Mouse (Mus musculus) frontal cortex, adult 2 months (tissue): ENCODE measurements around the gene Lyzl6. TPM values are rescaled to one million over a fixed set of nuclear protein-coding genes. Genes with fewer than 3 reads are reported as not detected.

Experiments
- DNase-seq, 2 experiments: peaks; one replicate each; pipeline ENCODE4 v3.0.0; 2022; ENCODE audit warnings: low spot score in 1 of 2; ENCODE audit errors: extremely low spot score in 1 of 2
- polyA plus RNA-seq: library from polyadenylated mRNA; depleted of rRNA; stranded (reverse); fragments of >200 nt; gene quantifications from 2 replicates; pipeline ENCODE4 v1.2.3, GENCODE M21; 2012; rRNA removed

Lyzl6 gene
- 0.15 TPM in 1 of 2 replicates, not detected in the other for polyA plus RNA-seq

DNA sequence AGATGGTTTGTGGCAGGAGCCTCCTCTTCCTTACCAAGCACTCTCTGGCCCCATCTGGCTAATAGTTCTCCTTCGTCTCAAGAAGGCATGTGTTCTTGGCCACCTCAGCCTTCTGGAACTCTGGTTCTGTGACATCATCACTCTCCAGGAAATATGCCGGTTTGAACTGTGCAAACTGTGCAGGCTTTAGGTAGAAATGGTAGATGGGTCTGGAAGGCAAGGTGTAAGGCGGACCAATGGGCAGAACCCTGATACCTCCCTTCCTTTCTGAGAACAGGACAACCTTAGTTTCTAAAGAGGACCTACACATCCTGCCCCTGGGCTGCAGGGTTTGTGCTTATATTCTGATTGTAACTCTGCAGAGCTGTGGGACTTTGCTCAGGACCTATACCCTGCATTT lies at the start of gene Lyzl6:
Gene Lyzl6 (minus strand): TSS at position 101 of the 400 bp plus-strand sequence.
- no peak for DNase-seq

DNA sequence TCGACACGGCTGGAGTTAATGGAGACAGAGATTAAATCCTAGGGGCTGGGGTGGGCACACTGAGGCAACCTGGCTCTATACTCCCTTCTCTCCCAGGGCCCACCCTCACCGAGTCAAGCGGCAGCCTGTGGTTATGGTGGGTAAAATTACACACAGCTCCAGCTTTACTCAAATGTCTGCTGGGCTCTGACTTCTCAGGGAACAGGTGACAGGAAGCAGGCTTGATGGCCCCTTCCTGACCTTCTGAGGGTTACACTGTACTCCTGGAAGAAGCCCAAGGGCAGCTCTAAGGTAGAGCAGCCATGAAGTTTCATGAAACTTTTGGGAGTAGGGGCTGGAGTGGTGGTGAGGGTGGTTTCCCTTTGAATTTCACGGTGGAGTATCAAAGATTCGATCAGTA lies 48.0 kb upstream of the Lyzl6 start:
- DNase-seq = no peak

DNA sequence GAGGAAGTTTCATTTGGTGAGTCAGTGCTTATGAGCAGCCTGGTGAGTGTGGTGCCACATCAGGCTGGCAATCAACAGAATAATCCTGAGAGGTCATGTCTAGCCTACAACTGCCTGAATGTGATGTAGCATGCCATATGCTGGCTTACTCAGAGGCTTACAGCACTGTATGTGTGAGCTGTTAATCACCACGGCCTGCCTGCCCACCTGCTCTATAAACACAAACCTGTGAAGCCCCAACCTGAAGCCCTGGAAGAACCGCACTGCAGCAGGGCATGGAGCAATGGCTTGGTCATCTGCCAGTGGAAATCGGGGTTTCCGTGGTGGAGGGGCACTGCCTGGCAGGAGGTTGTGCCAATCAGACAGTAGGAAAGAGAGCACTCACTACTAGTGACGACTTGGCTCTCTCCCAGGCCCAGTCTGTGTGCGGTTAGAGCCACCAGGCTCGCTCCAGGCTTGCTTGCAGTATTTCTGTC lies 46.6 kb upstream of the Lyzl6 start:
- DNase-seq = peak in 1 of 2 experiments; percentile 66

DNA sequence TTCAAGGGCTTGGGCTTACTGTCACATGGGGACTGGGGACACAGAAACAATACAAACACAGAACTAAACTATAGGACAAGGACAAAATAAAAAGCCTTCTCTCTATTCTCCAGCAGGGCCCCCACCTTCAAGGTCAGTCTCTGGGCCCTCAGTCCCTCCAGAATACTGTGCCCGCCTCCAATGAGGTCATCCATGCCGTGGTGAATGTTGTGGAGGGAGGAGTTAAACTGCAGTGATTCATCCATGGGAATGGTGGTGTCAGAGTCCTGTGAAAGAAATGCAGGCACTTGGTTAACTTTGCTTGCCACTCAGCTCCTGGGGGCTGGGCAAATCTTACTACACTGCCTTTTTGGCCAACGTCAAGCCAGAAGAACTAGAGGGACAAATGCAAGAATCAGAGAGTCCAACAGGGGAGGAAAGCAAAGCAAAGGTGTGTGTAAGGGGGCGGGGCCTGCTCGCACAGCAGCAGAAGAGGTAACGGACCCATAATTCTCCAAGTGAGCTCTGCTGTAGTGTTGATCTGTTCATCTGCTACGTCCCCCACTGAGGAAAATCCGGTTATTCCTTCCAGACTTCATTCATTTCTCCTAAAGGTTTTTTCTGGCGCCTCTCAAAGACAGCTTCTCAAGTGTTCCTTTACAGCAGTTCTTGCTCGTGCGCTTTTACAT lies 45.1 kb upstream of the Lyzl6 start:
- no peak for DNase-seq

DNA sequence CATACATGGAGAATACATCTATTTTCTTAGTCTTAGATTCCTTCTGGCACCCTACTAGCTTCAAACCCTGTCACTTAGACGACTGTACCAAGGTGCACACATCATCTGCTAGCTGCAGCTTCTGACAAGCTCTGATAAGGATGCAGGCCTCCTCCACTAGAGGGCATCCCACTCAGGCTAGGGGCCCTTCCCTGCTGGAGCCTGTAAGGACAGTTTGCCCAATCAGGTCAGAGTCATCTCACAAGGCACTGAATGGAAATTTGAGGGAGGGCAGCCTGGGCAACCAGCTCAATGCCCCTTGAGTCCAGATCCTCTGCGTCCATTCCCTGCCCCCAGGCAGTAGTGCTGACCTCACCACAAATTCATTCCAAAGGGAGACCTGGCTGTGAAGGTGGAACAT lies 38.4 kb upstream of the Lyzl6 start:
- DNase-seq = peak in 1 of 2 experiments; percentile 72

DNA sequence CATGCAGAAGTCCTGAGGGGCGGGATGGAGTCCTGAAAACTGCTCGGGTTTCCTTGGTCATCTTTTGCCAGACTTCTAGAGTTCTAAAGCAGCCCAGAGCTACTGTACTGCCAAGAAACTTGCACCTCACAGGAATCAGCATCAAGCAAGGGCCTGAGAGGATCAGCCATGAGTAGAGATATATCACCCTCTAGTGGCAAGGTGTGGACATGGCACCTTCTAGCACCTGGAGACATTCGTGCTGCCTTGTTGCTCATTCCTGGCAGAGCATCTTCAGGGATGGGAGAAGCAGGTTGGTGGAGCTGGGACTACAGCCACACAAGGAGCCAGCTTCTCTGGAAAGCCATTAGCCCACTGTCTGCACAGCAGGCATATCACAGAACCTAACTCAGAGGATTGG lies 36.9 kb upstream of the Lyzl6 start:
- DNase-seq = peak; percentile 67 to 95

DNA sequence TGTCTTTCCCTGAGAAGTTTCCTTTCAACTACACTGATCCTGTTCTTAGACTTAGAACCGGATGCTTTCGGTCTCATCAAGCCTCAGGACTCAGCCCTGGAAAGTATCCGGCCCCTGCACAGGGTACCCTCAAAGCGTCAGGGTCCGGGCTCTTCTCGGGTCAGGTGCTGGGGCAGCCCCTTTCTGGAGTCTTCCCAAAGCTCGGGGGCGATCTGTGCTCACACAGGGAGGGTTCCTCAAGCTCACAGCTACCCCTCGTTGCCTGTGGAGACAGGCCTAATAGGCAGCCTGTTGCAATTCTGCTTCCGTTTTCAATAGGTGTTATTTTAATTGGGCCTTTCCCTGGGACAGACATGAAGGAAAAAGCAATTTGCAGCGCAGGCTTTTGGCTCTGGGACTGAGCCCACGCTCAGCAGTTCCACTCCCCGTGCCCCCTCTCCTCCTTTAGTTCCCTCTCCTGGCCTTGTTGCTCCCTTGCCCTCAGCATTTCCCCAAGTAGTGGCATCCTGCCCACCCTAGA lies 28.3 kb upstream of the Lyzl6 start:
- DNase-seq = no peak

DNA sequence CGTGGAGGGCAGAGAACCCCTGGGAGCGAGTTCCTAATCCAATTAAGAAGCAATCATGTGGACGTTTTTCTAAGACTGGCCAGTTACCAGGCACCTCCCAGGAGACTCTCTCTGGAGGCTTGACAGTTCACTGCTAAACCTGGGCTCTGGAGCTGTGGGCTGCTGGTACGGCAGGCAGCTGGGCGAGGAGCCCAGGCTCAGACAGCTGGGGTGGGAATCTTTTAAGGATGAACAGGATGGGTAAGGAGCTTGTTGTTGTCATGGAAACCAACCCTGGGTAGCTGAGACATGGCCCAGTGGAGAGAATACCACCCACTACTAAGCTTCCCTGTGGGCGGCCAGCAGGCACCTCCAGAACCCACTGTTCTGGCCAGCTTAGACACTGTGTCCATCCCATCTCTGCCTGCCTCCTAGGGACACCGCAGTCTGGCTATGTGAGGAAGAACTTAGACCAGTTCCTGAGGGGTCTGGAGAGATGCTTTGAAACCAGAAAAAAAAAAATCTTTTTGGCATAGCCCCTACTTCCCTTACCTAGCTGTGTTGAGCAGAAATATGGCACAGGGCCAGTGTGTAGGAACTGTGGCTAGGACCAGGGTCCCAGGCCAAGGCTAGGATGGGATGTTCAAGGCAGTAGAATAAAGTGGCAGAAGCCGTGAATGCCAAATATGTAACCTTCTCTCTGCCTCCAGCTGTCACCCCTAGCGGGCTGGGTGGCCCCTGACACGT lies 27.7 kb upstream of the Lyzl6 start:
- DNase-seq = peak; percentile 92 to 94

DNA sequence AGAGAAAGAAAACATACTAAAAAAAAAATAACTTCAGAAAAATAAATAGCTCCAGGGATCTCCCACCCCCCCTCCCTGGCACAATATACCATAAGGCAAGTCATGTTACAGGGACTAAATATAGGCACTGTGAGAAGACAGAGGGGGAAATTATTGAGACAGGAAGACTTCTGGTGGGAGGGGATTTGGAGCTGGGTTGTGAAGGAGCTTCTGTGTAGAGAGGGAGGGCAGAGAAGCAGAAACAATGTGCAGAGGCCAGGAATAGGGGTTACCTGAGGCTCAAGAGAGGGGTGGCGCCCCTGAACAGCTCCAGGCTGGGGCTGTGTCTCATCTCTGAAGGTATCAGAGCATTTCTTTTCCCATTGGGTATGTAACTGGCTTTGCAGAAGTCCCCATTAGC lies 27.0 kb upstream of the Lyzl6 start:
- DNase-seq = no peak

DNA sequence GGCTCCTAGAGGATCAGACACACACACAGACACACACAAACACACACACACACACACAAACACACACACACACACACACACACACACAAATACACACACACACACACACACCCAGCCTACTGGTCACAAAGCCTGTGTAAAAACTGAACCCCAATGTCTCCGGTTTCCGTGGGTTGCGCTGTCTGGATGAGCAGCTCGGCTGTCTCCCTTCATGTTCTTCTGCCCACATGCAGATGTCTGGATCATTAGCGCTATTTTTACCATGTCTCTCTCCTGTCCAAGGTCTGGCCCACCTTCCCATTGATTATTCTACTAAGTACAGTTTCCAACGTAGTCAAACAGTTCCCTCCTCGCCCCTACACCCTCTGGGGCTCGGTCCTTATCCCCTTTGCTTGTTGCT lies 24.4 kb upstream of the Lyzl6 start:
- DNase-seq = no peak

DNA sequence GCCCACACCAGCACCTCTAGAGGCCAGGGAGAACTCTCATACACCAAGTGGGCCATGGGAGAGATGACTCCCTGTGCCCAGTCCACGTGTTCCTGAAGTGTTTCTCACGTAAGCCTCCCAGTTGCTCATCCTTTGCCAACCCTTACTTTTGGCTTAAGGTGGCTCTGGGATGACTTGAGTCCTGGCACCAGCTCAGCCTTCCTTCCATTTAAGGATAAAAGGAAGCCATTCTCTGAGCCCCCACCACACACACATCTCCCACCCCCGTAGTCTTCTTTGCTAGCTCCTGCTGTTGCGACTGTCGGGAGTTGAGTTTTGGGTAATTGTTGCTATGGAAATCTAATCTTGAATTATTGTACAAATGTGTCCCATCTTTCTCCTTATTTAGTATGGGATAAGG lies 23.9 kb upstream of the Lyzl6 start:
- DNase-seq = peak; percentile 87 to 91

DNA sequence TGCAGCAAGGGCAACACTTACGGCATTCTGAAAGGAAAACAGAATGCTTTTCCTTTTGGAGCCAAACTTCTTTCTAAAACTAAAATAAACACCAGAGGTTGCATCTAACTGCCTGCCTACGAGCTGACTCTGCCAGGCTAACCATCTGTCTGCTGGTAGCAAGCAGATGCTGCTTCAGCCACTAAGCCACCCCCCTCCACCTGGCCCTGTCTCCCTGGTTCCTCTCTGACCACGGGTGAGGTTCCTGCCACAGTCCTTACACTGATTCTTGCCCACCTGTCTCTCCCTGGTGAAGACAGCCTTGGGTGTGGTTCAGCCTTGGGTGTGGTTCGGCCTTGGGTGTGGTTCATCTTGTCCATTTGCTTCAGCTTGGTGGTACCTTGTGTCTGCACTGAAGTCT lies 23.2 kb upstream of the Lyzl6 start:
- DNase-seq = peak in 1 of 2 experiments; percentile 76

DNA sequence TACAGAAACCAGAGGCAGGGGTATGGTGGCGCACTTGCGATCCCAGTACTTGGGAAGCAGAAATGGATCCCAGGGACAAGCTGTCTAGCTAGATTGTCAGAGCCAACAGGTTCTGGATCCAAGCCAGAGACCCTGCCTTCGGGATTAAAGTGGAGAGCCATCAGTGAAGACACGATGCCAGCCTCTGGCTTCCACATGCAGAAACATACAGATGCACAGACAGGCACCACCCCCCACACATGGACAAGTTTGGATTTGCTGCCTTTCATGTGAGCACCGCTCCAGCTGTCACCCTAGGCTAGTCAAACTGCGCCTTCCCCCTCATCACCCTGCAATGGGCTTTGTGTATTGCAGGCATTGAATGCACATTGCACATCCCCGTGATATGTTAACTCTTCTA lies 19.5 kb upstream of the Lyzl6 start:
- no peak for DNase-seq

DNA sequence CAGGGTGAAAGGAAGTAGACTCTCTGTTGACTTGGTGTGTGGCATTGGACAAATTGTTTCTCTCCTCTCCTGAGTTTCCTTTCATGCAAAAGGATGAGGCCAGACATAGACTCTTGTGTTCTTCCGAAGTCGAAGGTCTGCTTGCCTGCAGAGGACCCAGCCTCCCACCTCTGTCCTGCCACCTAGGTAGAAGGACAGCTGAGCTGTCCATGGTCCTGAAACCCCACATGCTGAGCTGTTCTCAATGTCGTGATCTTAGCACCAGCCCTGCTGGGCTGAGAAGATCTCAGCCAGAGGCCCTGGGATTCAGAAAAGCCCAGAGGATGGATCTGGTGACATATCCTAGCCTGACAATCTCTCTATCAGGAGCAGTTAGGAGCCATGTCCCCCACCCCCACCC lies 17.8 kb upstream of the Lyzl6 start:
- no peak for DNase-seq

DNA sequence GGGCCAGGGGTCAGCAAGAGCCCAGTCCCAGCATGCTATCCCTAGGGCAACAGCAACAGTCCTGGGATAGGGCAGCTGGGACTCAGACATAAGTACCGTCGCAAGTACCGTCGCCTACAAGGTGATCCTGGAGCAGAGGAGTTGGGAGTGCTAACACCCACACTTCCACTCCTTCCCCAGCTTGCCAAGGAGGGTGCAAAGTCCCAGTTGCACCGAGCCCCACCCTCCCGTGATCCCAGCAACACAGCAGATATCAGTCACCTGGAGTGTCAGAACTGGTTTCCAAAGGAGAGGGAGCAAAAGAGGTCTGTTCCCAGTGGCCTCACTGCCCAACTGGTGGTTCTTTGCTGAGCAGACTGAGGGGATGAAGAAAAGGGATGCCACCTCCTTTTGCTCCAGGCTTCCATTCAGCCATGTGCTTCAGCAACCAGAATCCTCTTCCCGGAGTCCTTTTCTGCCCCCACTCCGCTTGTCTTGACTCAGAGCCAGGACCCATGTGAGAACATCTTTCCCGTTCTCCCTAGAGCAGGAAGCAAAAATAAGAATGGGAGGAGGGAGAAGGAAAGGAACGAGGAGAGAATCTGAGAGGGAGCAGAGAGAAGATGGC lies 14.8 kb upstream of the Lyzl6 start:
- DNase-seq = peak in 1 of 2 experiments; percentile 85

DNA sequence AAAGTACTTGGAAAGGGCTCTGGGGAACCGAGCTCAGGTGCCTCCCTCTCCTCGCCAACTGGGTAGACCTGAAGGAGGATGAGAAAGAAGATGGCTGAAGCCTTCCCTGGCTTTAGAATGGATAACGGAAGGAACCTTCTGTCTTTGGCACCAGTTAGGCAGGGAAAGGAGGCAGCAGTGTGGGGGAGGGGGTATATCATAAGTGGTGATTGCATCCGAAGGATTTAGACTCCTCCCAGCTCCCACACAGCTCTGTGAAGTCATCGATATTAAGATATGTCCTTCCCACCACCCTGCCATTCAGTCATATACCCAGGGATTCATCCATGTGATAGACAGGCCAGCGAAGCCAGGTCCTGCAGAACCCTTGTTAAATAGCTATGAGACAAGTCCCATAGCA lies 12.7 kb upstream of the Lyzl6 start:
- peak in 1 of 2 experiments; percentile 83 for DNase-seq

DNA sequence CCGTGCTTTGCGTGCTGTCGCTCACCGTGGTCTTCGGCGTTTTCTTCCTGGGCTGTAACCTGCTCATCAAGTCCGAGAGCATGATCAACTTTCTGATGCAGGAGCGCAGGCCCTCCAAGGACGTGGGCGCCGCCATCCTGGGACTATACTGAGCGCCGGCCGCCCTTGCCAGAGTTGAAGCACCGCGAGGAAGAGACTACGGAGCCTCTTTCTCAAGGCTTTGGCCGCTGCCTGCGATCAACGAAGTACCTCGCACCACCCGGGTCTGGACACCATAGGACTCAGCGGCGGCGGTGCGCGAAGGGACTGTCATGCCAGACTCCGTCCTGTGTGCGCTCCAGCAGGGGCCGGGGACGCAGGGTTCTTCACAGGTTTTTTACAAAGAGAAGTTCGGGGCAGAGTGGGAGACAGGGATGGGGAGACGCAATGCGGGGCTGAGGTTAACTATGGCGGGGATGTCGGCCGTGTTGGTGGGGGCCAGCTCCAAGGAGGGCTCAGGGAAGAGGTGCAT lies 11.3 kb upstream of the Lyzl6 start:
- no peak for DNase-seq

DNA sequence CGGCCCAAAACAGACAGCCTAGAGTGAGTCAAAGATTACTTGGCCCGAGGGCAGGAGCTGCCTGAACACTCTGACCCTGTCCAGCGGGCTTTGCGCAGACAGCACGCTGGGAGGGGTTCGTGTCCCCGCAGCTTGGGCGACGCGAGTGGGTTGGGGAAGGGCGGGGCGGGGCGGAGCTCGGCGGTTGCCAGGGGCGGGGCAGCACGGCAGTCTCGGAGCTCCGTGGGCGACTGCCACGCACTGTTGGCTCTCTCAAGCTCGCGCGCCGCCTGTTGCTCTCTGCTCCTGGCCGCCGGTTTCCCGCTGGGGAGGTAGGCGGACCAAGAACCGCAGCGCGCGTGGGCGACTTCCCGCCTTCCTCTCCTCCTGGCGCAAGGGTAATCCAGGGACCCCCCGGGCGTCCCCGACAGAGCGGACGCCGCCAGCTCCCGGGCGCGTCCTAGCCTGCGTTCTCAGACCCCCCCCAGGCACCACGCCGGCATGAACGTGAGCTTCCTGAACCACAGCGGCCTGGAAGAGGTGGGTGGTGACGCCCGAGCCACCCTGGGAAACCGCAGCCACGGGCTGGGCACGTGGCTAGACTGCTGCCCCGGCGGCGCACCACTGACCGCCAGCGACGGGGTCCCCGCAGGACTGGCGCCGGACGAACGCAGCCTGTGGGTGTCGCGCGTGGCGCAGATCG lies 10.8 kb upstream of the Lyzl6 start, which contains the start of gene Rprml:
Gene Rprml (plus strand): TSS at position 270 of the 682 bp plus-strand sequence.
- DNase-seq = peak; percentile 71 to 90

DNA sequence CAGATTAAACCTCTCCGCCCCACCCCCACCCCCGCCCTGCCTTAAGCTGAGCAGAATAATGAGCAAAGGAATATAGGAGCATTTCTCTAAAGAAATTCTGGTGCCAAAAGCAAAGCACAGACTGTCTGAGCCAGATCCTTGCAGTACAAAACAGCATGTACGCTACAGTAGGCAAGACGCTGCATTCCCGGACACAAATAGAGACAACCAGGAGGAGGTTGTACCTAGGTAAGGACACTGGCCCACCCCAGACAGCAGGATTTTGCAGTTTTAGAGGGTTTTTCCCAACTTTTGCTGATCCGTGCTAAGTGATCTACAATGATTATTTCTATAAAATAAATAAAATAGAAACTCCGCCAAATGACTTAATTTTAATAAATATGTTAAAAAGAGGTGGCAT lies 10.0 kb upstream of the Lyzl6 start:
- DNase-seq = no peak

DNA sequence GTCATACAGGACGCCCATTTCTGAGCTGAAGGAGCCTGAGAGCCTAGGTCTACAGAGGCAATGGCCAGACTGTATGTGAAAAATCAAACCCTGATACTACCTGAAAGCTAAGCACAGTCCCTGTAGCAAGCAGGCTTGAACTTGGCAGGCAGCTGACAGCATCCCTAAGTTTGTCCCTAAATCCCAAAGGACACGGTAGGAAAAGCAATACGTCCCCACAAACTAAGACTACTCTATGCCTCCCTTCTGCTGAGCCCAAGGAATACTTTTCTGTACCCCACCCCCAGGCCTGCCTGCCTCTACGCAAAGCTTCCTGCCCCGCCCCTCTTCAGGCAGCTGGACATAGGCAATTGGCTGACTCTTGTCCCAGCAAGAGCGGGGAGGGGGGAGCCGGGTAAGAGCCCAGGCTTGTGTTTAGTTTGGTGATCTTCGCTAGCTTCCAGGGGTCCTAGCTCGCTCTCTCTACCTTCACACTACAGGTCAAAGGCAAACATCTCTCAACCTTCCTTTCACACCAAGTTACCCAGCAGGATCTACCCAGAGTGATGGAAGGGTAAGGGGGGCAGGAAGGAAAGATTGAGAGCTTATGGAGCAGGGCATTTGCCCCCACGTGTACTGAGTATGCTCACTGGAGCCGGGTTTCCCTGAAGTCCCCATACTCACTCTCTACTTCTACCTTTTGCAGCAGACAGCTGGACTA lies 9.4 kb upstream of the Lyzl6 start:
- no peak for DNase-seq
